9 mouse cellular contexts compared by ENCODE assay signal in the genomic region with DNA sequence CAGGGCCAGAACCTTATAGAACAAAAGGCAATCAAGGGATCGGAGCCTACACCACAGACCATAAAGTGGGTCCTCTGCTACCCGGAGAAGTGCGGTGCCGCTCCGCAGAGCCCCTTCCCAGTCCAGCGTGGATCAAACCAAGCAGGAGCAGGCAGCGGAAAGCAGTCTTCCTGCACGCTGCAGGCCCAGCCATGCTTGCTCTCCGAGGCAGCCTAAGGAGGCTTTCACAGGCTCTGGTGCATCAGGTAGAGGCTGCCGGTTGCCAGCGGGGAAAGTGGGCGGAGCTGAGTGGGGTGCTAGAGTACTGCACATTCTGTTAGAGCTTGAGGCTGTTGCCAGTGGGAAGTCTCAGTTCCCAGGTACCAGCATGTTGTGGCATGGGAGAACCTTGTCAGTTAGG. TPM values are rescaled to one million over a fixed set of nuclear protein-coding genes. Genes with fewer than 3 reads are reported as not detected.
DNase-seq lines count a peak whose midpoint lies in the region; ATAC-seq and TF ChIP-seq lines count a peak whose summit lies in the region.
"Had no signal": no experiment of that assay in that cellular context is flagged by ENCODE, and none has a peak within 500 bp of the region (broad histone marks: within the 10 kb centered on the region; RNA-seq: fewer than 3 reads in every experiment).

TSS of gene Nipsnap3a (plus strand) at position 25 of the 400 bp plus-strand sequence.

- DNase-seq in thymus, postnatal 36 days = peak; percentile 4 to 6
- no peak for DNase-seq in thymus, postnatal 0 days (ENCODE audit: low spot score)
- peak; percentile 33 for DNase-seq in stomach, postnatal 0 days (ENCODE audit: low spot score)
- no peak for DNase-seq in urinary bladder, postnatal 4 days (ENCODE audit: low spot score in 2 of 2)
- DNase-seq in left cerebral cortex, postnatal 14 days (ENCODE audit: low spot score in 2 of 2) = no peak
- no peak for DNase-seq in adrenal gland, postnatal 36 days

- WGBS in limb, embryonic 15.5 days = 21% methylated on average over 12 of the region's 12 CpGs
- 32% methylated on average over 12 of the region's 12 CpGs for WGBS in stomach, postnatal 0 days

- no peak within 1 kb of the TSS for H3K27ac ChIP-seq in limb, embryonic 15.5 days
- no peak within 1 kb of the TSS for H3K27ac ChIP-seq in stomach, postnatal 0 days (replicated peaks)
- H3K27ac ChIP-seq: liver, embryonic 14.5 days had no signal

- TF ChIP-seq CTCF in stomach, postnatal 0 days (IDR thresholded peaks at IDR 0.05; ENCODE audit: low read depth) = no peak

- ATAC-seq in granulocyte monocyte progenitor cell, adult 5-6 weeks (replicated peaks; ENCODE audit: poor library complexity, severe bottlenecking) = peak; percentile 30
- 0 out of 2 replicates have a peak, but pooled peaks have one; percentile 48 for ATAC-seq in limb, embryonic 15.5 days (ENCODE audit: insufficient number of reproducible peaks, low FRiP score, low TSS enrichment, low read depth)
- ATAC-seq in stomach, postnatal 0 days (ENCODE audit: low FRiP score, low TSS enrichment) = no peak

- no peak within 1 kb of the TSS for H3K9ac ChIP-seq in limb, embryonic 15.5 days
- no peak within 1 kb of the TSS for H3K9ac ChIP-seq in stomach, postnatal 0 days (ENCODE audit: low read length)
- H3K9ac ChIP-seq: liver, embryonic 14.5 days had no signal

- H3K4me1 ChIP-seq in limb, embryonic 15.5 days = peaks cover 5% of the 10 kb centered on the region; the same call in 1 of the 2 replicates
- H3K4me1 ChIP-seq in stomach, postnatal 0 days (replicated peaks; ENCODE audit: control insufficient read depth, insufficient read depth) = no peaks in the 10 kb centered on the region

- peak within 1 kb of the TSS; percentile 10 for H3K4me3 ChIP-seq in limb, embryonic 15.5 days
- no peak within 1 kb of the TSS for H3K4me3 ChIP-seq in stomach, postnatal 0 days (ENCODE audit: low read depth, low read length)

- peaks cover 3% of the 10 kb centered on the region; the same call in 1 of the 2 replicates for H3K27me3 ChIP-seq in limb, embryonic 15.5 days
- H3K27me3 ChIP-seq in stomach, postnatal 0 days (ENCODE audit: control insufficient read depth, insufficient read depth, low read length) = no peaks in the 10 kb centered on the region

- no peaks in the 10 kb centered on the region for H3K36me3 ChIP-seq in limb, embryonic 15.5 days
- H3K36me3 ChIP-seq in stomach, postnatal 0 days (ENCODE audit: control insufficient read depth, insufficient read depth, low read length) = no peaks in the 10 kb centered on the region

- TF ChIP-seq EP300 in stomach, postnatal 0 days (optimal IDR thresholded peaks at IDR 0.05) = no peak

- H3K4me2 ChIP-seq in limb, embryonic 15.5 days = peak within 1 kb of the TSS; percentile 42
- H3K4me2 ChIP-seq in stomach, postnatal 0 days (replicated peaks; ENCODE audit: low read depth) = peak within 1 kb of the TSS; percentile 27; the same call in 1 of the 2 replicates

- intact Hi-C loops in left cerebral cortex, postnatal 14 days (cut with DNase I) = no loop called here

- H3K9me3 ChIP-seq in limb, embryonic 15.5 days = no peaks in the 10 kb centered on the region
- 0 out of 2 replicates have a peak, but pooled peaks cover 5% of the 10 kb centered on the region for H3K9me3 ChIP-seq in stomach, postnatal 0 days (ENCODE audit: control insufficient read depth, low read length)

RNA-seq across cellular contexts. Expression of gene Nipsnap3a, which starts in this region (rescaled TPM):
- polyA plus RNA-seq in thymus, postnatal 0 days (2015; fragmentation: Nextera tagmentation; extraction: Ambion mirVana) = not detected in 2 replicates
- not detected in 2 replicates for total RNA-seq in granulocyte monocyte progenitor cell, adult 5-6 weeks (2014; fragmentation: Nextera tagmentation)
- total RNA-seq in granulocyte monocyte progenitor cell, adult 5-6 weeks (2017) = not detected in 2 replicates
- polyA plus RNA-seq in limb, embryonic 15.5 days (2015; fragmentation: Nextera tagmentation; extraction: Ambion mirVana) = not detected in 2 replicates
- not detected in 2 replicates for polyA plus RNA-seq in stomach, postnatal 0 days (2015; fragmentation: Nextera tagmentation; extraction: Ambion mirVana)
- total RNA-seq in left cerebral cortex, postnatal 14 days (2021) = not detected
- total RNA-seq in adrenal gland, postnatal 36 days (2021) = not detected
- polyA plus RNA-seq: liver, embryonic 14.5 days had no signal

Comparison
In these comparisons a context has a peak if more than half of its experiments do, and no peak if none do; other contexts are left out.
1. DNase-seq: peak in thymus, postnatal 36 days (2 of 2); none in thymus, postnatal 0 days (single experiment), urinary bladder, postnatal 4 days (0 of 2), left cerebral cortex, postnatal 14 days (0 of 2) and adrenal gland, postnatal 36 days (0 of 2).
2. Peak in ATAC-seq in granulocyte monocyte progenitor cell, adult 5-6 weeks; RNA of the gene not detected or under 1 TPM.
3. Peak in ATAC-seq, H3K4me3 ChIP-seq and H3K4me2 ChIP-seq in limb, embryonic 15.5 days; RNA of the gene not detected or under 1 TPM.
4. Peak in DNase-seq and H3K4me2 ChIP-seq in stomach, postnatal 0 days; RNA of the gene not detected or under 1 TPM.